Mouse (Mus musculus) gastrocnemius, adult 18-20 months (tissue): ENCODE results near the gene Arap1. TPM values are rescaled to one million over a fixed set of nuclear protein-coding genes. Genes with fewer than 3 reads are reported as not detected.

ENCODE experiments used
- DNase-seq: peaks from one replicate; pipeline ENCODE4 v3.0.0; 2021; ENCODE audit warnings: low spot score
- long read RNA-seq, 2 experiments: library from polyadenylated mRNA; stranded (forward); transcript quantifications; one replicate each; pipeline ENCODE4 v2.0.0; 2021
- total RNA-seq, 2 experiments: library from RNA; stranded (reverse); gene quantifications; 2 replicates each; pipeline ENCODE4 v1.2.3; 2021

Gene Arap1
- 10 to 100 TPM; 18.6 to 21.4 TPM for total RNA-seq
- long read RNA-seq, experiment 1, full-length matches to known transcripts = 3 of 18 reads
- long read RNA-seq, experiment 1, partial matches to known transcripts = 9 of 18 reads
- long read RNA-seq, experiment 1, other reads (novel, unspliced or antisense) = 6 of 18 reads
- long read RNA-seq, experiment 2, partial matches to known transcripts = 12 of 19 reads
- long read RNA-seq, experiment 2, other reads (novel, unspliced or antisense) = 6 of 19 reads

- DNase-seq = peak; percentile 32
These were observed at the start of gene Arap1 for GRCm38 (mm10) chr7:101347767-101348270. Gene Arap1 (plus strand): TSS chr7:101348067.

GRCm38 (mm10) chr7:101298375-101298774 lies 49.5 kb upstream of the Arap1 start:
- DNase-seq = no peak

DNA sequence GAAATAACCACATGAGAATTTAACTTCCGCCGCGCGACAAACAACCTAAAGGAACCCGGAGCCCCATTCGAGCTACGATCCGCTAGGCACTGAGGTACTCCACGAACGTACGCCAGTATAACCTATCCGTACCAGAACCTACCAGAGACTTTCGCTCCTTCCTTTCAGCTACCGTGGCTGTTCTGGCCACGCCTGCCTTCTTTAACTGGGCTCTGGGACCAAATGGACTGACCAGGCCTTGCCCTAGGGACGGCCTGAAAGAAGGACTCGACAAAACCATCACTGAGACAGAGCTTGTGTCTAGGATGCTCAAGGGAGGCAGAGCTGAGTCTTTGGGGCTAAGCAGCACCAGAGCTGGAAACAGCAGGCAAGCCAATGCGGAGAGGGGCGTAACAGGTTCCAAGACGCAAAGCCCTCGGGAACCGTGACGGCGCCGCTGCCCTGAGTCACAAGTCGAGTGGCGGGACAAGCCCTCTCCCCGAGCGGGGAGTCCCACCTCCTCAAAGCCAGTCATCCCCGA lies 46.4 kb upstream of the Arap1 start:
- DNase-seq = no peak

GRCm38 (mm10) chr7:101301881-101302456 lies 45.9 kb upstream of the Arap1 start, which contains the start of gene Atg16l2:
Gene Atg16l2 (minus strand): TSS chr7:101302251.
- DNase-seq = peak; percentile 93

GRCm38 (mm10) chr7:101302691-101303090 lies 45.2 kb upstream of the Arap1 start:
- DNase-seq = no peak

GRCm38 (mm10) chr7:101306841-101307240 lies 41.0 kb upstream of the Arap1 start:
- DNase-seq = no peak

DNA sequence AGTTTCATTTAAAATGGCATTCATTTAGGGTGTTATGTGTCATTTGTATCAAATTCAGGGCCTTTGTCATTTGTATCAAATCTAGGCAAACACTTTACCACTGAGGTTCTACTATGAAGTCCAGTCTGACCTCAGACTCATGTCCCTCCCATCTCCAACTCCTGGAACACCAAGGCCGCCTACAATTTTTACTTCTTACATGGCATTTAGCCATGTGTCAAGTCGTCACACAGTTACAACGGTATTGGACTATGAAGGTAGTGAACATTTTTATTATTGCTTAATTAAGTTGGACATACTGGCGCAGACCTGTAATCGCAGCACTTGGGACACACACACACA lies 37.9 kb upstream of the Arap1 start:
- no peak for DNase-seq

DNA sequence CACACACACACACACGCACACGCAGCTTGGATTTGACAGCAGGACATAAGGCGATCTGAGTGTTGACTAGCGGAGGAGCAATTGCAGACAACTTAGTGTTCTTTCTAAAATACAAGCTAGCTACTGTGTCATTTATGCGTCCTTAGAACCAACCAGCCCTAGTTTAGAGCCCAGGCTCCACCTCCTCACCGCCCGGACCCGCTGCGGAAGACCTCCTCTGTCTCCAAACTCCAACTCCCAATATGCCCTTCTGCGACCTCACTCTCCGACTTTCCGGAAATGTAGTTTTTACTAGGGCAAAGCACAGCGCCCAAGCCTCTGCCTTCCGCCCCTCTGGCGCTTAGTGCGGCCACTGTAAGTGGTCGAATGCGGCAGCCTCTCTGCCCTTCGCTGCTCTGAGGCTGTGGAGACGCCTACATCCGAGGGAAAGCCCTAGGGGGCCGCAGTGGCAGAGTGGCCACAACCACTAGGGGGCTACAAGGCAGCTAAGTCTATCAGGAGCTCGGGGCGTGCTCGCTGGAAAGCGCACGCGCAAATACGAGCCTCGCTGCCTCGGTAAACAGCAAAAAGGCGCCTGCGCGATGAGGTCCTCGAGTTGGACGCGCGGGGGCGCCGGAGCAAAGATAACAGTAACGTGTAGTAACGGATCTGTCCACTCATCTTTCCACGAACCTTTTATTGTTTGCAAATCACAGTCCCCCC lies 37.4 kb upstream of the Arap1 start:
- peak; percentile 97 for DNase-seq

DNA sequence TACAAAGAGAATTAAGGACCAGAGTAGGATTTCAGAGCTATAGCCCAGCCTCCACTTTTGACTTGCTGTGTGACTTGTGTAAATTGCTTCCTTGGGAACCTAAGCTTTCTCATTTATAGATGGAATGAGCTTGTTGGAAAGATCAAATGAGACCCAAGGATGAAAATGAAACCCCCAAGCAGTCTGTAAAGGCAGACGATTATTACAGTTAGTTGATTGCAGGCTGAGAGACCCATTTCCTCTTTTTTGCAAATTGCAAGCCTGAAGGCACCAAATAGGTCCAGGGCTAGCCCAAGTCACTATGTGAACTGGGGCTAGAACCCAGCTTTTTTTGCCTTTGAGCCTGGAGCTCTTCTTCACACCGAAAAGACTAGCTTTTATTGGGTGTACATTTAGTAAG lies 36.8 kb upstream of the Arap1 start:
- no peak for DNase-seq

GRCm38 (mm10) chr7:101313033-101313432 lies 34.8 kb upstream of the Arap1 start:
- no peak for DNase-seq

GRCm38 (mm10) chr7:101314396-101314795 lies 33.5 kb upstream of the Arap1 start:
- no peak for DNase-seq

DNA sequence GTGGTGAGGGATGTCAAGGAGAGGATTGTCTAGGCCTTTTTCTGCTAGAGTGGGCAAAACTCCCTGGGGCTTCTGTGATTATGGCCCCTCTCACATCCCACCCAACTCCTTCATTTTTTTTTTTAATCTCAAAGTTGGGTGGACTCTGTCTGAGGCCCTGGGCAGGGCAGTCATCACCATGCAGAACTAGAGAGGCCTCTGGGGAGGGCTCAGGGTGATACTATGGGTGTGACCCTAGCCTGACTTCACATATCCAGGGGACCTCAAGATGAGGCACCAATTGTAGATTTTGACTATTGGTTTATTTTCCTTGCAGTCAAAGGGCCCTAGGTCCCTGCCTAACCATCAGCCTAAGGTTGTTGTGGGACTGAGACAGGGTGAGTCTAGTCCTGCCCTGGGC lies 32.2 kb upstream of the Arap1 start:
- DNase-seq = no peak

DNA sequence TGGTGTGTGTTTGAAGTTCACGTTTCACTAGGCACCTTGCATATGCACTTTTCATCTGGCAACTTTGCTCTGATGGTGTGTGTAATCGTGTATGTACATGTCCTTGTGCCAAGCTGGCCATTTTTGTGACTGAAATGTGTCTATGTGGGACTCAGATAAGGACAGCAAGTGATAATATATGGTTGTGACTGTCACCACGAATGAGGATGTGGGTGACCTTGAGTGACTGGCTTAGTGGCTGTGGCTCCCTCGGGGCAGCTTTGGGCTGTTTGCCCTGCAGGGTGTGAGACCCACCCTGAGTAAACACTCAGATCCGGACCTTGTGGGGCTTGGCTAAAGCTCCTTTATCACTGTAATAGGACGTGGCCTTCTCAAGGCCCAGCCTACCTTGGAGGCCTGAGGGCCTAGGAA lies 31.3 kb upstream of the Arap1 start:
- no peak for DNase-seq

DNA sequence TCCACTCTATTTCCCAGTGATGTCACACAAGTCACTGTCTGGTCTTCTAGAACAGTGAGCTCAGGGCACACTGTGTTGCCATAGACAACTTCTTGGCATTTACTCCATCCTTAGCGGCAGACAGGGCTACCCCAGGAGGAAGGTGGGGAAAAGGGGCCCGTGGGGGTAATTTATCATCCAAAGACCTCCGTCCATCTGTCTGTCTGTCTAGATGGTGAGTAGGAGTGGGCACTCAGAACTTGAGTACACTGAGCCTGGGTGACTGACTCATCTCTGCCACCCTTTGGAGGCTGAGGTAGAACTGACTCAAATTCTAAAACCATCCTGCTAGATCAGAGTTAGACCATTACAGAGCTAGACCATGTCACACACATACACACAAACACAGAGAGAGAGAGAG lies 30.9 kb upstream of the Arap1 start, which contains the start of gene Stard10:
Stard10 (plus strand) TSS at position 73 of the 400 bp plus-strand sequence.
- no peak for DNase-seq

GRCm38 (mm10) chr7:101318848-101319247 lies 29.0 kb upstream of the Arap1 start:
- DNase-seq = no peak

DNA sequence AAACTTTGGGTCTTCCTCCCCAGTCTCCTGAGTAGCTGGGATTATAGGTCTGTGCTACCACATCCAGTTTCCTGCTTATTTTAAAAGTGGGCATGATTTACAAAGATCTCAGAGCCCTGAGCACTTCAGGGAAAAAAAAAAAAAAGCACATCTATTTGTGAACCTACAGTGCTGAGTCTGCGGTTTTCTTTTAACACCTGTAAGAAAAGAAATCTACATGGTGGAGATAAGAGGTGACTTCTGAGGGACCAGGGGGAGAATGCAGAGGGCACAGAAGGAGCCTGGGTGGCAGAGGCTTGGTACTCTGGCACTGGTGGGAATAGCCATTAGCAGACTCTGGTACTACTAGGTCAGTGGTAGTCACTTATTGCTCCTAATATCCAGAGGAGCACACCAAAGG lies 28.1 kb upstream of the Arap1 start:
- DNase-seq = no peak

- no peak for DNase-seq
These were observed 27.3 kb upstream of the Arap1 start for GRCm38 (mm10) chr7:101320399-101321217.

- no peak for DNase-seq
These were observed 26.5 kb upstream of the Arap1 start for GRCm38 (mm10) chr7:101321218-101321827.

DNA sequence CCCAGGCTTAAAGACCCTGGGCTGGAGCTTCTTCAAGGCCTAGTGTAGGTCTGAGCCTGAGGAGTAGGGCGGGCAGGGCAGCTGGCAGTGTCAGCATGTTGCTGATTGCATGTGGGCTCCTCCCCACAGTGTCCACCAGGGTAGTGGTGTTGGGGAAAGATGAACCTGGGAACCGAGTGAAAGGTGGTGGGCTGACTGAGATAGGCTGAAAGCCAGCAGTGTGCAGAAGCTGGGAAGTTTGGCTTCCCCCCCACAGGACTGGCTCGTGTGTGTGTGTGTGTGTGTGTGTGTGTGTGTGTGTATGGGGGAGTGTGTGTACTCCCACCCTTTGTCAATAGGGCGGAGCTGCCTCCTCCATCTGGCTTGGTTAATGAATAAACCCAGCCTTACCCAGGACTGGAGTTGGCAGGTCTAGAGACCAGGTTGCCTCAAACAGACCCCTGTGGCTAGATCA lies 24.7 kb upstream of the Arap1 start:
- DNase-seq = no peak

- DNase-seq = no peak
These were observed 23.5 kb upstream of the Arap1 start for GRCm38 (mm10) chr7:101324142-101324962.
